Mouse (Mus musculus) activated CD4-positive, CD25-positive, alpha-beta regulatory T cell (primary cell): ENCODE measurements around the gene Tecta. TPM values are rescaled to one million over a fixed set of nuclear protein-coding genes. Genes with fewer than 3 reads are reported as not detected.

Experiments used
- polyA plus RNA-seq, 2 experiments: library from polyadenylated mRNA; unstranded; fragments of 100-300 nt; shearing (Covaris generic); gene quantifications; one replicate each; pipeline ENCODE4 v1.2.1; 2017

Tecta gene
- under 1 TPM in 1 of 2 experiments, not detected in 1; 0.05 TPM for polyA plus RNA-seq

DNA sequence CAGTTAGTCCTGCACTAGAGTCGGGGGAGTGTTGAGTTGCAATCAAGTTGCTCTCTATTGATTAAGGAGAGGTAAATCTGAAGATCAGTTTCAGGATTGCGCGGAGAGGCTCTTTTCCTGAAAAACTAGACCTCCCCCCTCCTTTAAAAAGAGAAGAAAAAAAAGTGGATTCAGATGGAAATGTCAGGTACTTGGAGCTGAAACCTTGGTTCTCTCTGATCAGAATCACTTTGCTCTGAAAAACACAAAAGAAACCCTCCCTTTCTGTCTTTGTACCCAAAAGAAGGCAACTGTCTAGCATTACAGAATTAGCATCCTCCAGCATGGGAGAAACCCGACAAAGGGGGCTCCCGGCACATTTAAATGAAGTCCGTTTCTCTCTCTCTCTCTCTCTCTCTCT lies at the start of gene Tecta:
Tecta (minus strand) TSS at position 101 of the 400 bp plus-strand sequence.

Other genes with a start within 250 kb of the Tecta start
- gene Sc5d, start 135.7 kb downstream of the Tecta start, polyA plus RNA-seq = 10 to 100 TPM; 63.4 to 84.2 TPM
- gene Tbcel, start 107.9 kb upstream of the Tecta start, polyA plus RNA-seq = 10 to 100 TPM; 19.8 to 20.3 TPM